Mouse (Mus musculus) stomach, embryonic 15.5 days (tissue): ENCODE results near the gene Prrc2a. TPM values are rescaled to one million over a fixed set of nuclear protein-coding genes. Genes with fewer than 3 reads are reported as not detected.

Experiments used
- ATAC-seq: fragments of 200-750 bp; cut with Nextera tagmentation; 2 replicates; pipeline ENCODE4 v1.8.0; 2017; ENCODE audit warnings: low read depth, moderate number of reproducible peaks, moderate TSS enrichment; ENCODE audit not compliant: insufficient read depth, low FRiP score
- H3K27ac ChIP-seq: fragments of 300-500 bp; sonication (generic); 2 replicates; pipeline ENCODE4 v1.5.1; 2015; ENCODE audit warnings: mild to moderate bottlenecking, inconsistent platforms
- H3K27me3 ChIP-seq: fragments of 300-500 bp; sonication (generic); replicated peaks from 2 replicates; pipeline ENCODE4 v1.6.1; 2015; ENCODE audit warnings: inconsistent platforms
- H3K36me3 ChIP-seq: fragments of 300-500 bp; sonication (generic); 2 replicates; pipeline ENCODE4 v1.6.1; 2015; ENCODE audit warnings: inconsistent platforms
- H3K4me1 ChIP-seq: fragments of 300-500 bp; sonication (generic); 2 replicates; pipeline ENCODE4 v1.6.1; 2015; ENCODE audit warnings: inconsistent platforms
- H3K4me2 ChIP-seq: fragments of 300-500 bp; sonication (generic); 2 replicates; pipeline ENCODE4 v1.6.1; 2015; ENCODE audit warnings: mild to moderate bottlenecking, inconsistent platforms
- H3K4me3 ChIP-seq: fragments of 300-500 bp; sonication (generic); replicated peaks from 2 replicates; pipeline ENCODE4 v1.5.1; 2015; ENCODE audit warnings: inconsistent platforms
- H3K9ac ChIP-seq: fragments of 300-500 bp; sonication (generic); 2 replicates; pipeline ENCODE4 v1.6.1; 2015; ENCODE audit warnings: inconsistent platforms
- H3K9me3 ChIP-seq: fragments of 300-500 bp; sonication (generic); 2 replicates; pipeline ENCODE4 v1.6.1; 2016; ENCODE audit warnings: inconsistent platforms
- WGBS: fragments of 180-500 bp; shearing (Covaris S2); methylation state at CpG from one replicate; pipeline ENCODE4 v1.1.7; 2015; 5-methylcytosine and 5-hydroxymethylcytosine counted together
- polyA plus RNA-seq: library from polyadenylated mRNA; unstranded; fragments of >200 nt; fragmentation: Nextera tagmentation; extraction: Ambion mirVana; gene quantifications from 2 replicates; pipeline ENCODE4 v1.2.1, GENCODE M21; 2015

Gene Prrc2a
- polyA plus RNA-seq, 1 experiment from 2014 or later, result 148 TPM

DNA sequence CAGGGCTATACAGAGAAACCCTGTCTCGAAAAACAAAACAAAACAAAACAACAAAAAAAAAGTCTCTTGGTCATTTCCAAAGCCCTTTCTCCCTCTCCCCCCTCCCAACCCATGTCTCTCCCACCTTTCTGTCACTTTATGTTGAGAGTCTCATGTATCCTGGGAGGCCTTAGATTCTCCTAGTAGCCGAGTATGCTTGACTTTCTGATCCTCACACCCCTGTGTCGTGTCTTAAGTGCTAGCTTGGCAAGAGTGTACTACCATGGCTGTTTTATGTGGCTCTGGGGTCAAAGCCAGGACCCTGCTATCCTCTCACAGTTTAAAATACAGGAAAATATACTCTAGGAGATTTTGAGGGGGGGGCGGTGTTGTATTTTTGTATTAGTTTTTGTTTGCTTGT, 22.6 kb upstream of the Prrc2a start:
- ATAC-seq, result no peak
- no peak overlapping the region; the same call in 1 of the 2 replicates for H3K4me2 ChIP-seq
- 61% methylated on average over 4 of the region's 4 CpGs for WGBS
- peaks cover 9% of the 10 kb centered on the region for H3K4me1 ChIP-seq
- no peaks in the 10 kb centered on the region for H3K36me3 ChIP-seq
- H3K9ac ChIP-seq, result no peak overlapping the region
- H3K27me3 ChIP-seq, result no peaks in the 10 kb centered on the region
- H3K27ac ChIP-seq, result no peak overlapping the region
- H3K9me3 ChIP-seq, result no peaks in the 10 kb centered on the region
- H3K4me3 ChIP-seq, result no peak overlapping the region

GRCm38 (mm10) chr17:35186681-35187080, 22.0 kb upstream of the Prrc2a start:
- H3K4me1 ChIP-seq, result peaks cover 9% of the 10 kb centered on the region
- H3K9ac ChIP-seq, result no peak overlapping the region
- 0% methylated on average over 4 of the region's 4 CpGs for WGBS
- no peaks in the 10 kb centered on the region for H3K36me3 ChIP-seq
- no peaks in the 10 kb centered on the region for H3K9me3 ChIP-seq
- ATAC-seq, result peak; percentile 20; the same call in 1 of the 2 replicates
- H3K4me2 ChIP-seq, result peak overlapping the region; percentile 58
- H3K4me3 ChIP-seq, result peak overlapping the region; percentile 48
- H3K27ac ChIP-seq, result peak overlapping the region; percentile 73
- no peaks in the 10 kb centered on the region for H3K27me3 ChIP-seq

- Histone ChIP-seq H3K4me1 (peaks cover 9% of the 10 kb centered on the region), H3K9ac (peak overlapping the region; percentile 12; the same call in 1 of the 2 replicates), H3K36me3 (no peaks in the 10 kb centered on the region), H3K27ac (peak overlapping the region; percentile 73), H3K9me3 (no peaks in the 10 kb centered on the region), H3K27me3 (no peaks in the 10 kb centered on the region), H3K4me3 (peak overlapping the region; percentile 48), H3K4me2 (peak overlapping the region; percentile 58)
- 0 out of 2 replicates have a peak, but pooled peaks have one; percentile 20 for ATAC-seq
- WGBS, result 5% methylated on average over 18 of the region's 18 CpGs
Observed at GRCm38 (mm10) chr17:35185639-35186611, 21.2 kb upstream of the Prrc2a start.

- H3K36me3 ChIP-seq, result no peaks in the 10 kb centered on the region
- H3K27ac ChIP-seq, result no peak overlapping the region
- WGBS, result 88% methylated on average over 5 of the region's 5 CpGs
- no peak overlapping the region for H3K4me2 ChIP-seq
- H3K9me3 ChIP-seq, result no peaks in the 10 kb centered on the region
- H3K27me3 ChIP-seq, result no peaks in the 10 kb centered on the region
- ATAC-seq, result no peak
- H3K4me1 ChIP-seq, result no peaks in the 10 kb centered on the region
- H3K9ac ChIP-seq, result no peak overlapping the region
- H3K4me3 ChIP-seq, result no peak overlapping the region
Observed at GRCm38 (mm10) chr17:35180093-35180492, 15.4 kb upstream of the Prrc2a start.

DNA sequence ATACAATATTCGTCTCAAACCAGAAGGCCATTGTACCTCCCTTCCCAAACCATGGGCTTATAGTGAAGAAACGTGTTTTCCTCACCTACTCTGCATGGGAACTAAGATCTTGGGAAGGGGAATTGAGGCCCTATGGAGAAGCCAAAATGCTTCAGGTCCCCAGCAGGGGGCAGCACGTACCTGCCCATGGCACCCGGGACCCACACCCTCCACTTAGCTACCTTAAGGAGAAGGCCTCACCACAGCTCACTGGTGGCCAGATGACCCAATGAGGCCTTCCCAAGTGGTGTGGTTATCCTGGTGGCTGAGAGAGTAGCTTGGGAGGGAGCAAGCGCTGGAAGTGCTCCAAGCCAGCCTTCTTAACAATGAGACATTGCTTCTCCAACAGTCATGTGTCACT, 13.8 kb upstream of the Prrc2a start:
- Histone ChIP-seq H3K4me3 (no peak overlapping the region), H3K4me2 (no peak overlapping the region), H3K9ac (no peak overlapping the region), H3K4me1 (no peaks in the 10 kb centered on the region), H3K27ac (no peak overlapping the region), H3K36me3 (no peaks in the 10 kb centered on the region), H3K27me3 (no peaks in the 10 kb centered on the region), H3K9me3 (no peaks in the 10 kb centered on the region)
- 12% methylated on average over 5 of the region's 5 CpGs for WGBS
- ATAC-seq, result peak; percentile 87; the same call in 1 of the 2 replicates

GRCm38 (mm10) chr17:35175968-35176367, 11.3 kb upstream of the Prrc2a start, which contains the start of gene Aif1:
Gene Aif1, minus strand, starts transcription at chr17:35176068.
- no peak for ATAC-seq
- WGBS, result 48% methylated on average over 2 of the region's 2 CpGs
- H3K9ac ChIP-seq, result no peak within 1 kb of the TSS

GRCm38 (mm10) chr17:35175382-35175781, 10.7 kb upstream of the Prrc2a start:
- Histone ChIP-seq H3K36me3 (no peaks in the 10 kb centered on the region), H3K27ac (no peak overlapping the region), H3K4me1 (no peaks in the 10 kb centered on the region), H3K9ac (no peak overlapping the region), H3K9me3 (no peaks in the 10 kb centered on the region), H3K4me3 (no peak overlapping the region), H3K27me3 (no peaks in the 10 kb centered on the region), H3K4me2 (no peak overlapping the region)
- ATAC-seq, result no peak
- 70% methylated on average over 6 of the region's 6 CpGs for WGBS

More at GRCm38 (mm10) chr17:35175968-35176367, 11.3 kb upstream of the Prrc2a start, which contains the start of gene Aif1:
- H3K4me2 ChIP-seq, result no peak within 1 kb of the TSS
- no peaks in the 10 kb centered on the region for H3K27me3 ChIP-seq
- no peak within 1 kb of the TSS for H3K27ac ChIP-seq
- no peaks in the 10 kb centered on the region for H3K9me3 ChIP-seq
- H3K4me1 ChIP-seq, result no peaks in the 10 kb centered on the region
- H3K4me3 ChIP-seq, result no peak within 1 kb of the TSS
- no peaks in the 10 kb centered on the region for H3K36me3 ChIP-seq

DNA sequence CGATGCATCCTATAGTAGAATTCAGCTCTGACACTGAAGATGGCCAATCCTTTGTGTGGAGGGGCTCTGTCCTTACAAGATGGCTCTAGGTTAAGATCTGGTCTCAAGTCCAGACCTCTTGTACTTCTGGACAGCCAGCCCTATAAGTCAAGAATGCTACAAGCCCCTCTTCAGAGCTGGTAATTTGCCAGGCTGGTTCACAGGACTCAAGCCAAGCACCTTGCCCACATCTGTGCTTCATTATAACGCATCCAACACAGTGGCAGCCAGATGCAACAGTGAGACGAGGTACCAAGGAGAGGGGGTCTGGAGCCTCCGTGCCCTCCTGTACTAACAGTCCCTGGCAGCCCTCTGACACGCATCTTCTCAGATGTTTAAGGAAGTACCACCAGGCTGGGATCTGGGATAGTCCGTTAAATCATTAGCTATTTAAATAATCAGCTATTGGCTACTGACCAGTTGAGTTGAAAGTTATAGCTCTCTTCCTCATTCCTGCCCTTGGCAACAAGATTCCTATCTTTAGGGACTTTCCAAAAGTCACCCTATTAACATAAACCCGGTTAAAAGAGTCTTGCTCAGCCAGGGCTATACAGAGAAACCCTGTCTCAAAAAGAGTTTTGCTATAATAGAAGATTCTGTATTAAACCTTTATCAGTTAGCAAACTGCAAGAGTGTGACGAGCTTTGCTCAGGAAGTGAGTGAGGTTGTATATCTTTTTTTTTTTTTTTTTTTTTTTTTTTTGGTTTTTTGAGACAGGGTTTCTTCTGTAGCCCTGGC, 9.7 kb upstream of the Prrc2a start:
- Histone ChIP-seq H3K4me1 (no peaks in the 10 kb centered on the region), H3K4me2 (no peak overlapping the region), H3K9me3 (no peaks in the 10 kb centered on the region), H3K9ac (no peak overlapping the region), H3K27me3 (no peaks in the 10 kb centered on the region), H3K4me3 (no peak overlapping the region), H3K36me3 (no peaks in the 10 kb centered on the region), H3K27ac (no peak overlapping the region)
- ATAC-seq, result no peak
- 59% methylated on average over 8 of the region's 8 CpGs for WGBS

GRCm38 (mm10) chr17:35173329-35173728, 8.6 kb upstream of the Prrc2a start:
- H3K9me3 ChIP-seq, result no peaks in the 10 kb centered on the region
- H3K4me1 ChIP-seq, result no peaks in the 10 kb centered on the region
- no peaks in the 10 kb centered on the region for H3K27me3 ChIP-seq
- H3K36me3 ChIP-seq, result no peaks in the 10 kb centered on the region
- no peak for ATAC-seq
- H3K27ac ChIP-seq, result no peak overlapping the region
- no peak overlapping the region for H3K4me3 ChIP-seq
- H3K9ac ChIP-seq, result no peak overlapping the region
- no peak overlapping the region for H3K4me2 ChIP-seq
- 77% methylated on average over 3 of the region's 3 CpGs for WGBS

DNA sequence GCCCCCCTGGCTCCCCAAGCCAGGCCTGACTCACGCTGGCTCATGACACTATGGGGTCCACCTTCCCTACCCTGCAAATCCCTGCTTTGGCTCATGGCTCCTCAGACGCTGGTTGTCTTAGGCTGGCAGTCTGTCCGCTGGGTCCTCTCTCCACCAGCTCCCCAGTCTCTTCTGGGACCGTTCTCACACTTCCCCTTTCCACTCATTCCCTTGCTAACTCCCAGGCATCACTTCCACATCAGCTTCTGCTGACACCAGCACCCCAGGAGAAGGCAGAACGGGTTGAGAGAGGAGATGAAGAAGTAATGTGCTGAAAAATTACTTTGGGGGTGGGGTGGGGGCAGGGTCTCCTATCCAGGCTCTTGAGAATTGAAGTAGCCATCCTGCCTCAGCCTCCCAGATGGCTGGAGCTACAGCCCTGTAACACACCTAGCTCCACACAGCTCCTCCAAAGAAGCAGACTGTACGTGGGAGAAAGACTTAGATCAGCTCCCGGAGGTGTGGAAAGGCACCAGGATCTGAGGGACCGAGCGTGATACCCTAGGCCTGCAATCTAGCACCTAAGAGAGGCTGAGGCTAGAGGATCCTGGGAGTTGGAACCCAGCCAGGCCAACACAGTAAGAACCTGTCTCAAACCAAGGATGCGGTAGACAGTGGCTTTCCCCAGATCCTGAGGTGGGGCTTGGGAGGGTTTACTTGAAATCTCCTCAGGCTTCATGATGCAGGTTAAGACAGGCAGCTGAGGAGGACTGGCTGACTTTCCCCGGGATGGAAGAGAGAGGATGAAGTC, 7.9 kb upstream of the Prrc2a start:
- Histone ChIP-seq H3K9ac (no peak overlapping the region), H3K4me2 (no peak overlapping the region), H3K9me3 (no peaks in the 10 kb centered on the region), H3K27me3 (no peaks in the 10 kb centered on the region), H3K4me1 (no peaks in the 10 kb centered on the region), H3K4me3 (no peak overlapping the region), H3K27ac (no peak overlapping the region), H3K36me3 (no peaks in the 10 kb centered on the region)
- WGBS, result 65% methylated on average over 11 of the region's 11 CpGs
- no peak for ATAC-seq

- ATAC-seq, result no peak
- no peaks in the 10 kb centered on the region for H3K27me3 ChIP-seq
- H3K4me2 ChIP-seq, result no peak overlapping the region
- H3K9ac ChIP-seq, result no peak overlapping the region
- no peaks in the 10 kb centered on the region for H3K36me3 ChIP-seq
- WGBS, result 15% methylated on average over 4 of the region's 4 CpGs
- H3K4me3 ChIP-seq, result no peak overlapping the region
- H3K9me3 ChIP-seq, result no peaks in the 10 kb centered on the region
- no peak overlapping the region for H3K27ac ChIP-seq
- H3K4me1 ChIP-seq, result peaks cover 13% of the 10 kb centered on the region
Observed at GRCm38 (mm10) chr17:35168541-35169207, 4.0 kb upstream of the Prrc2a start.
